Mouse (Mus musculus) small intestine, adult 2 months (tissue): ENCODE results near the gene Unc119b. TPM values are rescaled to one million over a fixed set of nuclear protein-coding genes. Genes with fewer than 3 reads are reported as not detected.
A peak's percentile ranks its signal among the peaks of the same experiment; 100 is the strongest.

Experiments
- H3K27ac ChIP-seq: fragments of 200-500 bp; 2 replicates; pipeline ENCODE4 v1.5.1; 2012; ENCODE audit warnings: low read depth, low read length, control low read depth, inconsistent platforms; ENCODE audit not compliant: insufficient read depth
- H3K27me3 ChIP-seq: fragments of 200-500 bp; 2 replicates; pipeline ENCODE4 v1.6.1; 2012; ENCODE audit warnings: mild to moderate bottlenecking, moderate library complexity, low read length, inconsistent platforms; ENCODE audit not compliant: control insufficient read depth, insufficient read depth
- H3K36me3 ChIP-seq: fragments of 200-500 bp; 2 replicates; pipeline ENCODE4 v1.6.1; 2012; ENCODE audit warnings: mild to moderate bottlenecking, low read length, control low read depth, inconsistent platforms; ENCODE audit not compliant: control insufficient read depth, insufficient read depth
- H3K4me1 ChIP-seq: fragments of 200-500 bp; 2 replicates; pipeline ENCODE4 v1.6.1; 2012; ENCODE audit warnings: low read length, inconsistent platforms, mixed read lengths; ENCODE audit not compliant: control insufficient read depth, insufficient read depth, insufficient read length
- H3K4me3 ChIP-seq: fragments of 200-500 bp; 2 replicates; pipeline ENCODE4 v1.5.1; 2012; ENCODE audit warnings: low read depth, mild to moderate bottlenecking, control low read depth, inconsistent platforms, low read length, moderate library complexity
- CTCF ChIP-seq: fragments of 200-500 bp; IDR thresholded peaks from 2 replicates; pipeline ENCODE4 v1.5.1; 2012; ENCODE audit warnings: low read depth, mild to moderate bottlenecking, control low read depth, inconsistent platforms, low read length, moderate library complexity, mixed read lengths; ENCODE audit not compliant: insufficient replicate concordance, insufficient read length; ENCODE audit errors: extremely low read depth
- POLR2A ChIP-seq: fragments of 200-500 bp; IDR thresholded peaks from 2 replicates; pipeline ENCODE4 v1.6.1; 2012; ENCODE audit warnings: low read depth, mild to moderate bottlenecking, control low read depth, inconsistent platforms, low read length, moderate library complexity
- WGBS: fragments of 180-500 bp; shearing (Covaris S2); methylation state at CpG from one replicate; pipeline ENCODE4 v1.1.7; 2018; 5-methylcytosine and 5-hydroxymethylcytosine counted together
- polyA plus RNA-seq: library from polyadenylated mRNA; depleted of rRNA; stranded (reverse); fragments of >200 nt; gene quantifications from 2 replicates; pipeline ENCODE4 v1.2.3, GENCODE M21; 2012

The Unc119b gene
- polyA plus RNA-seq, 1 experiment, result 26.5 TPM

DNA sequence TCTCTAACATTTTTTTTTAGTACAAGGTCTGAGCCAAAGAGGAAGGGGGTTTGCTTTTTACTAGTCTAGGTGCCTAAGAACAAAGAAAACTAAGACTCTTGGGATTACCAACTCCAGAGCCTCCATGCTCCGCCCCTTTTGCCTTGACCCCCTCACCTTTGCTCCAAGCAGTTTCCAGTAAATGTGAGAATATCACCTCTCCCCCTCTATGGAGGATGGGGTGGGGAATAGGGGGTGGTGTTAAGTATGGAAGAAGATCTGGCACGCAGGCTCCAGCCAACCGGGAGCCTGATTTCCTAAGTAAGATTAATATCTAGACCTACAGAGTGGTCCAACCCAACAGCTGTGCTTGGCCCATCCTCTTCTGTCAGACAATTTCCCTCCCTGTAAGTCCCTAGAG lies 6.0 kb upstream of the Unc119b start:
- no peaks in the 10 kb centered on the region for H3K4me1 ChIP-seq
- WGBS, result 66% methylated on average over 3 of the region's 3 CpGs
- TF ChIP-seq POLR2A (no peak), CTCF (no peak)
- H3K4me3 ChIP-seq, result no peak overlapping the region
- H3K36me3 ChIP-seq, result peaks cover 13% of the 10 kb centered on the region
- H3K27ac ChIP-seq, result no peak overlapping the region
- no peaks in the 10 kb centered on the region for H3K27me3 ChIP-seq

- Histone ChIP-seq H3K4me1 (peaks cover 1% of the 10 kb centered on the region; the same call in 1 of the 2 replicates), H3K27ac (no peak overlapping the region), H3K4me3 (no peak overlapping the region), H3K36me3 (0 out of 2 replicates have a peak, but pooled peaks cover 1% of the 10 kb centered on the region), H3K27me3 (no peaks in the 10 kb centered on the region)
- TF ChIP-seq POLR2A (no peak), CTCF (no peak)
- 72% methylated on average over 4 of the region's 4 CpGs for WGBS
Observed at GRCm38 (mm10) chr5:115139124-115139523, 4.3 kb upstream of the Unc119b start.

- WGBS, result 50% methylated on average over 6 of the region's 6 CpGs
- H3K4me3 ChIP-seq, result peak overlapping the region; percentile 56
- H3K36me3 ChIP-seq, result peaks cover 9% of the 10 kb centered on the region
- H3K27me3 ChIP-seq, result no peaks in the 10 kb centered on the region
- TF ChIP-seq CTCF, result no peak
- no peak for TF ChIP-seq POLR2A
- peak overlapping the region; percentile 47 for H3K27ac ChIP-seq
- H3K4me1 ChIP-seq, result peaks cover 5% of the 10 kb centered on the region
Observed at GRCm38 (mm10) chr5:115133358-115134066, 1.3 kb downstream of the Unc119b start.

DNA sequence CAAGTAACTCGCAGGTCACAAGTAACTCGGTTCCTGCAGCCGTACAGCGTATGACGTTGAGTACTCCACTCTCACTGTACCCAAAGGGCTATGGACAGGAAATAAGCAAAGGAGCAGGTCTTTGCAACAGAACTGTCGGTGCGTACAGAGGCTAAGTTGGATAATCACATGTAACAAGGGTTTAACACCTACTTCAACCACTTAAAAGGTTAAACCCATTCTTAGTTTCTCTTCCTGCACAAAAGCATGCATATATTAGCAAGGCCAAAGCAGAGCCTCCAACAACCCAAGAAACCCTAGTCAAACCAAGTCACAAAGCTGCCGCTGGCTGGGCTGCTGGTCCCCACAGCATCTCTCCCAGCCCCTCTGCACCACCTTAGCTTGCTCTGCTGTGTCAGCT lies 2.3 kb downstream of the Unc119b start:
- Histone ChIP-seq H3K27me3 (no peaks in the 10 kb centered on the region), H3K4me1 (peaks cover 8% of the 10 kb centered on the region), H3K4me3 (peak overlapping the region; percentile 35), H3K27ac (peak overlapping the region; percentile 47), H3K36me3 (peaks cover 13% of the 10 kb centered on the region)
- 84% methylated on average over 8 of the region's 8 CpGs for WGBS
- no peak for TF ChIP-seq CTCF
- no peak for TF ChIP-seq POLR2A

GRCm38 (mm10) chr5:115129328-115129727 lies 5.4 kb downstream of the Unc119b start:
- TF ChIP-seq POLR2A (no peak), CTCF (no peak)
- 92% methylated on average over 6 of the region's 6 CpGs for WGBS
- peaks cover 10% of the 10 kb centered on the region for H3K4me1 ChIP-seq
- H3K4me3 ChIP-seq, result no peak overlapping the region
- peaks cover 28% of the 10 kb centered on the region for H3K36me3 ChIP-seq
- H3K27me3 ChIP-seq, result no peaks in the 10 kb centered on the region
- no peak overlapping the region for H3K27ac ChIP-seq

- 87% methylated on average over 22 of the region's 22 CpGs for WGBS
- Histone ChIP-seq H3K36me3 (peaks cover 33% of the 10 kb centered on the region), H3K27ac (no peak overlapping the region), H3K27me3 (no peaks in the 10 kb centered on the region), H3K4me1 (peaks cover 4% of the 10 kb centered on the region), H3K4me3 (no peak overlapping the region)
- no peak for TF ChIP-seq CTCF
- TF ChIP-seq POLR2A, result no peak
Observed at GRCm38 (mm10) chr5:115127421-115128179, 7.2 kb downstream of the Unc119b start.
